Mouse (Mus musculus) MEL (cell line): ENCODE data around the gene Treh.

ENCODE experiments used
- BHLHE40 ChIP-seq: IDR thresholded peaks from 2 replicates; pipeline ENCODE4 v1.6.1; 2012; ENCODE audit warnings: low read depth, mild to moderate bottlenecking, inconsistent platforms, low read length, improper control_type of control experiment, borderline replicate concordance
- CTCF ChIP-seq, 3 experiments: IDR thresholded peaks in 2 of 3; conservative IDR thresholded peaks in 1 of 3; 2 replicates each; pipeline ENCODE4 v1.5.1; 2011 to 2012; ENCODE audit warnings: low read length in 3 of 3, low read depth in 2 of 3, mild to moderate bottlenecking in 2 of 3, improper control_type of control experiment in 1 of 3, inconsistent platforms in 1 of 3, mixed read lengths in 1 of 3, moderate library complexity in 1 of 3; ENCODE audit not compliant: control insufficient read depth in 1 of 3, insufficient read depth in 1 of 3, poor library complexity in 1 of 3, severe bottlenecking in 1 of 3
- ELF1 ChIP-seq: IDR thresholded peaks from 2 replicates; pipeline ENCODE4 v1.6.1; 2014; ENCODE audit warnings: low read depth, mild to moderate bottlenecking, inconsistent platforms, low read length, improper control_type of control experiment, moderate library complexity
- KAT2A ChIP-seq: conservative IDR thresholded peaks from 2 replicates; pipeline ENCODE4 v1.6.1; 2012; ENCODE audit warnings: low read depth, low read length, improper control_type of control experiment, inconsistent platforms
- UBTF ChIP-seq: IDR thresholded peaks from 2 replicates; pipeline ENCODE4 v1.6.1; 2012; ENCODE audit warnings: low read depth, mild to moderate bottlenecking, inconsistent platforms, low read length, improper control_type of control experiment, moderate library complexity, borderline replicate concordance; ENCODE audit not compliant: insufficient read depth
- USF1 ChIP-seq: IDR thresholded peaks from 2 replicates; pipeline ENCODE4 v1.6.1; 2014; ENCODE audit warnings: low read depth, mild to moderate bottlenecking, inconsistent platforms, low read length, improper control_type of control experiment, moderate library complexity

DNA sequence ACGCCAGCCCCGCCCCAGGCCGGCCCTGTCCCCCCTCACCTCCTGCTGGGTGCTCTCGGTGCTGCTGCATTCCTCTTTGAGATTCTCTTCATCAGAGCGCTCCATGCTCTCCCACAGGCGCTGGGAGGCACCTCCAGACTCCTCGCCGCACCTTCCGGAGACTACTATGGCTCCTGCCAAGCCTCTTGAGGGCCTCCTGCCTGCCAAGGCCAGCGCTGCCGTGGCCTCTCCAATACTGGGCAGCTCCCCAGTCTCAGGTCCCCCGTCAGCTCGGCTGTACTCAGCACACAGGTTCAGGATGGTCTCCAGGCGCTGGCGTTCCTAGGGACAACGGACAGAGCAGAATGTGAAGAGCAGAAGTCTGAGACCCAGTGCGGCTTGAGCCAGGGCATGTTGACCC is 38.6 kb downstream of the Treh start:
- TF ChIP-seq UBTF (no peak), KAT2A (no peak), USF1 (no peak), CTCF (IDR thresholded peaks at IDR 0.05 in 2 of 3, conservative IDR thresholded peaks at IDR 0.05 in 1 of 3; ENCODE audit: control insufficient read depth in 1 of 3, insufficient read depth in 1 of 3, low read depth in 2 of 3, low read length in 3 of 3, poor library complexity in 1 of 3, severe bottlenecking in 1 of 3) (no peak), BHLHE40 (no peak), ELF1 (no peak)
